Mouse (Mus musculus): ENCODE measurements around the gene Mpzl2.

DNA sequence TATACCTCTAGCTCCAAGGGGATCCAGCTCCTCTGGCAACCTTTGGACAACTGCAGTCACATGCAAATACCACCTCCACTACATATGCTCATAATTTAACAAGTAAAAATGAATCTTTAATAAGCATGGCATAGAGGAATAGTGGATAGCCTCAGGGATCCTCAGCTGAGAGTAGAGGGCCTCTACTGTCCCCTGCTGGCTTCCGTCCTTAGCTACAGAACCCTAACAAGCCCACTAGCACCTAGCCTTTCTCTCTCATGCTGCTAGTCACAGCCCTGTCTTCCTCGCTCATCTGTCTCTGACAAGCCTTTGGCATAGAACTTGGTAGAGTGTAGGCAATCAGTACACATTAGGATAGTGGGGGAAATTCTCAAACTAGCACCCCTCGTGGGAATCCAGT, 51.2 kb downstream of the Mpzl2 start:
- TF ChIP-seq CTCF (IDR thresholded peaks at IDR 0.05; ENCODE audit: low read depth) (peak; percentile 48), EP300 (optimal IDR thresholded peaks at IDR 0.05) (no peak)
